Mouse (Mus musculus) spleen, embryonic (tissue): ENCODE measurements around the gene Fetub.

Experiments used
- CTCF ChIA-PET: fragments of 350-600 bp; sonication (Branson Sonifier 250); formaldehyde crosslinking; loops from one replicate; lab custom pipeline; 2022; lab: Charles Lee

Fetub gene

GRCm38 (mm10) chr16:22962256-22962655 lies 44.1 kb downstream of the Fetub start:
- CTCF ChIA-PET, result no interaction called here

GRCm38 (mm10) chr16:22963293-22963692 lies 45.2 kb downstream of the Fetub start:
- CTCF ChIA-PET, result no interaction called here

- CTCF ChIA-PET, result no interaction called here
Measured at GRCm38 (mm10) chr16:22967383-22968030, 49.4 kb downstream of the Fetub start.
